Mouse (Mus musculus): ENCODE results near the gene Rbm33. TPM values are rescaled to one million over a fixed set of nuclear protein-coding genes. Genes with fewer than 3 reads are reported as not detected.

Gene Rbm33
- polyA plus RNA-seq, 1 experiment from 2014 or later, result 24.3 TPM

GRCm38 (mm10) chr5:28299346-28299745, 17.6 kb upstream of the Rbm33 start:
- Histone ChIP-seq H3K4me1 (replicated peaks) (no peaks in the 10 kb centered on the region), H3K9ac (replicated peaks) (no peak overlapping the region), H3K27me3 (no peaks in the 10 kb centered on the region), H3K27ac (no peak overlapping the region), H3K36me3 (no peaks in the 10 kb centered on the region), H3K4me3 (replicated peaks) (no peak overlapping the region), H3K9me3 (no peaks in the 10 kb centered on the region), H3K4me2 (replicated peaks) (no peak overlapping the region)
- ATAC-seq, result no peak
- WGBS, result 84% methylated on average over 6 of the region's 6 CpGs

DNA sequence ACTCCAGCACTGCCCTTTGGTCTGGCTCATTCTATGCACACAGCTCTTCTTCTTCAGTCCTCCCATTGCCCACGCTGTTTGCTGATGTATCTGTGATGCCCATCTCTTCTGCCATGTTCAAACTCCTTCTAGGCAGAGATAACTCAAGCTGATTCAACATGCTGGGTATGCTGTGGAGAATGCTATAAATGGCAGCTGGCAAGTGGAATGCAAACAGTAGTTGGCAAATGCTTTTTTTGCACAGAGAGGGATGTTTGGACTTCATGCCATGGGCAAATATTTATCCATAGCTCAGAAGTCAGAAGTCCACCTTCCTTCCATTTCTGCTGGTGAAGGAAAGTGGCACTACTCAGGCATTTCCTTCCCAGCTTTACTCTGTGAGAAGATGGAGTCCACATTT, 14.2 kb upstream of the Rbm33 start:
- no peak overlapping the region for H3K27ac ChIP-seq
- no peak overlapping the region for H3K4me3 ChIP-seq (replicated peaks)
- no peaks in the 10 kb centered on the region for H3K4me1 ChIP-seq (replicated peaks)
- no peaks in the 10 kb centered on the region for H3K36me3 ChIP-seq
- H3K9me3 ChIP-seq, result no peaks in the 10 kb centered on the region
- WGBS, result 80% methylated on average over 1 of the region's 1 CpGs
- H3K4me2 ChIP-seq (replicated peaks), result no peak overlapping the region
- no peak overlapping the region for H3K9ac ChIP-seq (replicated peaks)
- no peaks in the 10 kb centered on the region for H3K27me3 ChIP-seq
- ATAC-seq, result no peak

GRCm38 (mm10) chr5:28304551-28304950, 12.4 kb upstream of the Rbm33 start:
- no peak for ATAC-seq

DNA sequence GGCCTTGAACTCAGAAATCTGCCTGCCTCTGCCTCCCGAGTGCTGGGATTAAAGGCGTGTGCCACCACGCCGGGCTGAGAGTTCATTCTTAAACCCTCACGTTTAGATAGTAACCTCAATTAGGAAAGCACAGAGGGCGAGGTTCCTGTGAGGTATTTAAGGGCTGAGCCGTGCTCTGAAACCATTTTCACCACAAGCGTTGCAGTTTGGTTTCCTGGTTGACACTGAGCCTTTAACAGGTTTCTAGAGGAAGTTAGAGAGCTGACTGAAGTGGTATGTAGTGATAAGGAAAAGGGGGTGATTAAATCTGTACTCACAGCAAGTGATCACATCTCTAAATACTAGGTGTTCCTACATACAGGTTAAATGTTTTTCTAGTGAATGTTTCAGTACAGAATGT, 1.4 kb upstream of the Rbm33 start:
- no peak overlapping the region for H3K4me2 ChIP-seq (replicated peaks)
- H3K4me1 ChIP-seq (replicated peaks), result peaks cover 25% of the 10 kb centered on the region
- no peaks in the 10 kb centered on the region for H3K36me3 ChIP-seq
- H3K27ac ChIP-seq, result no peak overlapping the region
- no peaks in the 10 kb centered on the region for H3K27me3 ChIP-seq
- no peak for ATAC-seq
- no peaks in the 10 kb centered on the region for H3K9me3 ChIP-seq
- WGBS, result 87% methylated on average over 8 of the region's 8 CpGs
- no peak overlapping the region for H3K4me3 ChIP-seq (replicated peaks)
- H3K9ac ChIP-seq (replicated peaks), result no peak overlapping the region

More at GRCm38 (mm10) chr5:28304551-28304950, 12.4 kb upstream of the Rbm33 start:
- H3K4me2 ChIP-seq (replicated peaks), result no peak overlapping the region
- no peak overlapping the region for H3K9ac ChIP-seq (replicated peaks)
- H3K4me3 ChIP-seq (replicated peaks), result no peak overlapping the region
- H3K36me3 ChIP-seq, result no peaks in the 10 kb centered on the region
- H3K27me3 ChIP-seq, result no peaks in the 10 kb centered on the region
- no peaks in the 10 kb centered on the region for H3K4me1 ChIP-seq (replicated peaks)
- no peak overlapping the region for H3K27ac ChIP-seq
- no peaks in the 10 kb centered on the region for H3K9me3 ChIP-seq

- H3K4me3 ChIP-seq (replicated peaks), result peak overlapping the region; percentile 87
- no peaks in the 10 kb centered on the region for H3K36me3 ChIP-seq
- no peaks in the 10 kb centered on the region for H3K9me3 ChIP-seq
- no peak for ATAC-seq
- H3K4me2 ChIP-seq (replicated peaks), result peak overlapping the region; percentile 69
- peak overlapping the region; percentile 100 for H3K27ac ChIP-seq
- H3K27me3 ChIP-seq, result no peaks in the 10 kb centered on the region
- under 1% methylated on average over 14 of the region's 14 CpGs for WGBS
- peaks cover 31% of the 10 kb centered on the region for H3K4me1 ChIP-seq (replicated peaks)
- H3K9ac ChIP-seq (replicated peaks), result peak overlapping the region; percentile 100
Observed at GRCm38 (mm10) chr5:28316151-28316721, 685 bp upstream of the Rbm33 start.

DNA sequence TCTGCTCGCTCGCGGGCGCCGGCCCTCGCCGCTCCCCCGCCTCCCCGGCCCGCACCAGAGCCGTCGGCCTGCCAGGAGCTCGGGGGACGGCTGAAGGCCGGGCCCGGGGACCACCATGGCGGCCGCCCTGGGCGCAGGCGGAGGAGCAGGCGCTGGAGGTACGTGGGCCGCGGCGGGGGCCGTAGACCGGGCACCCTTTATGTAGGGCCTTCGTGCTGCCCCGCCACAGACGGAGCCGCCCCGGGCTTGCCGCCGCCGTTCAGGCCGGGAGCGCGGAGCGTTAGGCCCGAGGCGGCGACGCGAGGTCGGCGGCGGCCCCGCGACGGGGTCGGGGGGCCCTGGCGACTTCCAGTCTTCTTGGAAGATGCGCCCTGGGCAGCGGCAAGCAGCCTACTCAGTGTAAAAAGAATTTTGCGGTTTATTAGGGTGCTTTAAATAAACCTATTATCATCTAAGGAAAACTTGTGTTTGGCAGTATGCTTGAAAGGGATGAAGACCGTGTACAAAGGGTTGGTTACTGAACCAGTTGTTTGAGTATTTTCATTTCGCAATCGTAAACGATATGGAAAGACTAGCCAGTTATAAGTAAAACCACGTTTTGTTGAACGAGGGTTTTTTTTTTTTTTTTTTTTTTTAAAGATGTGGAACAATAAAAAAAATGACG, 464 bp downstream of the Rbm33 start:
- peak overlapping the region; percentile 87 for H3K4me3 ChIP-seq (replicated peaks)
- peak overlapping the region; percentile 69 for H3K4me2 ChIP-seq (replicated peaks)
- peak overlapping the region; percentile 100 for H3K27ac ChIP-seq
- H3K36me3 ChIP-seq, result no peaks in the 10 kb centered on the region
- no peak; the same call in none of the 2 replicates for ATAC-seq
- H3K27me3 ChIP-seq, result no peaks in the 10 kb centered on the region
- under 1% methylated on average over 55 of the region's 62 CpGs for WGBS
- H3K4me1 ChIP-seq (replicated peaks), result peaks cover 35% of the 10 kb centered on the region
- no peaks in the 10 kb centered on the region for H3K9me3 ChIP-seq
- H3K9ac ChIP-seq (replicated peaks), result peak overlapping the region; percentile 100

DNA sequence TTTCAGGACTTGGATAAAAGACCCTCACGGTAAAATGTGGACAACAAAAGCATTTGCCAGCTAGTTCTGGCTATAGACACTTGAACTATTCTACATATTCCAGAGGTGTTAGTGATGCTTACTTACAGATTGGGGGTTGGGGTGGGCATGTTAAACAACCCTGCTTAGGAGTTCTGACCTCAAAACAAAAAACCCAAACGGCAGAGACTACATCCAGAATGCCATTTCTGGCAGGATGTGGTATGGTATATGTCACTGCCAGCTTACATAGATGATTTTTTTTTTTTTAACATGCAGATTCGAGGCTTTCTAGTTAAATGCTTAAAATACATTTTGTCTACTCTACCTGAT, 971 bp downstream of the Rbm33 start:
- Histone ChIP-seq H3K9me3 (no peaks in the 10 kb centered on the region), H3K27ac (peak overlapping the region; percentile 100; the same call in 1 of the 2 replicates)

DNA sequence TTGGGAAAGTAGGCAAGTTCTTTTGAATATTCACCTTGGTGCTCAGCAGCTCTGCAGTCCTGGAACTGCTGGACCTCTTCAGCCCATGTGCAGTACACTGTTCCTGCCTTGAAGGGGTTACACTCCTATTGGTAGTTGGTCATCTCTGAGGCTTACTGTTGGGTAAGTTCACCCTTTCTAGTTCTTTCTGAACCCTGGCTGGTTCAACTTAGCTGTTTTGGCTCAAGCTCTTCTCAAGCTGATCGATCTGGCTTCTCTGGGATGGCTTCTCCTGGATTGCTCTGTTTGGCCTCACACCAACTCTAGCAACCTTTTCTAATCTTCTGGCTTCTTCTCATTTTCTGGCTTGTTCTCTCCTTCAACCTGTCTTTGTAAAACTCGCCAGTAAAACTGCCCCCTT, 1.8 kb downstream of the Rbm33 start:
- no peak overlapping the region for H3K27ac ChIP-seq
- no peak for ATAC-seq
- 55% methylated on average over 2 of the region's 2 CpGs for WGBS
- peaks cover 37% of the 10 kb centered on the region for H3K4me1 ChIP-seq (replicated peaks)
- no peaks in the 10 kb centered on the region for H3K9me3 ChIP-seq
- peak overlapping the region; percentile 87 for H3K4me3 ChIP-seq (replicated peaks)
- H3K4me2 ChIP-seq (replicated peaks), result peak overlapping the region; percentile 69
- peak overlapping the region; percentile 55 for H3K9ac ChIP-seq (replicated peaks)
- no peaks in the 10 kb centered on the region for H3K36me3 ChIP-seq
- no peaks in the 10 kb centered on the region for H3K27me3 ChIP-seq

More for the DNA sequence above, 971 bp downstream of the Rbm33 start:
- Histone ChIP-seq H3K9ac (replicated peaks) (peak overlapping the region; percentile 100), H3K4me1 (replicated peaks) (peaks cover 35% of the 10 kb centered on the region), H3K27me3 (no peaks in the 10 kb centered on the region), H3K36me3 (no peaks in the 10 kb centered on the region), H3K4me2 (replicated peaks) (peak overlapping the region; percentile 69), H3K4me3 (replicated peaks) (peak overlapping the region; percentile 87)
- 11% methylated on average over 3 of the region's 3 CpGs for WGBS
- no peak for ATAC-seq

GRCm38 (mm10) chr5:28321769-28322168, 4.8 kb downstream of the Rbm33 start:
- Histone ChIP-seq H3K4me3 (replicated peaks) (no peak overlapping the region), H3K9ac (replicated peaks) (no peak overlapping the region), H3K4me1 (replicated peaks) (peaks cover 60% of the 10 kb centered on the region), H3K36me3 (no peaks in the 10 kb centered on the region), H3K4me2 (replicated peaks) (no peak overlapping the region), H3K27me3 (no peaks in the 10 kb centered on the region), H3K9me3 (no peaks in the 10 kb centered on the region), H3K27ac (no peak overlapping the region)
- no peak for ATAC-seq
- 92% methylated on average over 1 of the region's 1 CpGs for WGBS

DNA sequence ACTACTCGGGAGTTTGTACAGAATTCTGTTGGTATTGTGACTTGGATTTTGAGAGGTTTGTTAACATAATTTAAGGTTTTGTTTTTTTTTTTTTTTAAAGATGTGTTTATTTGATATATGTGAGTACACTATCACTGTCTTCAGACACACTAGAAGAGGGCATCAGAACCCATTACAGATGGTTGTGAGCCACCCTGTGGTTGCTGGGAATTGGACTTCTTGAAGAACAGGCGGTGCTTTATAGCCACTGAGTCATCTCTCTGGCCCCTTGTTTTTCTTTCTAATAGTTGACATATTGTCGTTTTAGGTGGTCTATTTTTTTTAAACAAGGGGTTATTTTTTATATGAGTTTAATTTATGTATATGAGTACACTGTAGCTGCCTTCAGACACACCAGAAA, 5.3 kb downstream of the Rbm33 start:
- no peaks in the 10 kb centered on the region for H3K36me3 ChIP-seq
- peaks cover 64% of the 10 kb centered on the region for H3K4me1 ChIP-seq (replicated peaks)

DNA sequence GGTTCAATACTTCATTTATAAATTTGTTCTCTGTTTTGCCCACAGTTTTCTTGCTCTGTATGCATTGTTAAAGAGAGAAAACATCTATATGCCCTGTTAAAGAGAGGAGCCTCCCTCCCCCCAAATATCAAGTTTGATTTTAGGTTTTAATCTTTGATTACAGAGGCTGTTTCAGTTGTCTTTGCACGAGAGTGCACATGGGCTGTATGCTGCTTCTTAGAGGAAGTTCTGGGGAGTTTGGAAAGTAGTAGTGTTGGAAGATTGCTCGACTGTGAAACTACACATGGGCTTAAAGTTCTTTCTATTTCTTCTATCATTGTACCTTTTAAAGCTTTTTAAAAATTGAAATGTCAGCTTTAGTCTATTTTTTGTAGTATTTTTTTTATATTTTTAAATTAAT, 6.9 kb downstream of the Rbm33 start:
- peaks cover 63% of the 10 kb centered on the region for H3K4me1 ChIP-seq (replicated peaks)
- 88% methylated on average over 2 of the region's 2 CpGs for WGBS
- H3K4me3 ChIP-seq (replicated peaks), result no peak overlapping the region
- H3K4me2 ChIP-seq (replicated peaks), result no peak overlapping the region
- no peaks in the 10 kb centered on the region for H3K27me3 ChIP-seq
- no peak overlapping the region for H3K9ac ChIP-seq (replicated peaks)
- no peaks in the 10 kb centered on the region for H3K36me3 ChIP-seq
- no peak overlapping the region for H3K27ac ChIP-seq
- H3K9me3 ChIP-seq, result no peaks in the 10 kb centered on the region
- ATAC-seq, result no peak

More for the DNA sequence above, 5.3 kb downstream of the Rbm33 start:
- Histone ChIP-seq H3K4me3 (replicated peaks) (no peak overlapping the region), H3K27ac (no peak overlapping the region), H3K4me2 (replicated peaks) (no peak overlapping the region), H3K9me3 (no peaks in the 10 kb centered on the region), H3K9ac (replicated peaks) (no peak overlapping the region), H3K27me3 (no peaks in the 10 kb centered on the region)
- no peak for ATAC-seq
- 91% methylated on average over 3 of the region's 3 CpGs for WGBS

DNA sequence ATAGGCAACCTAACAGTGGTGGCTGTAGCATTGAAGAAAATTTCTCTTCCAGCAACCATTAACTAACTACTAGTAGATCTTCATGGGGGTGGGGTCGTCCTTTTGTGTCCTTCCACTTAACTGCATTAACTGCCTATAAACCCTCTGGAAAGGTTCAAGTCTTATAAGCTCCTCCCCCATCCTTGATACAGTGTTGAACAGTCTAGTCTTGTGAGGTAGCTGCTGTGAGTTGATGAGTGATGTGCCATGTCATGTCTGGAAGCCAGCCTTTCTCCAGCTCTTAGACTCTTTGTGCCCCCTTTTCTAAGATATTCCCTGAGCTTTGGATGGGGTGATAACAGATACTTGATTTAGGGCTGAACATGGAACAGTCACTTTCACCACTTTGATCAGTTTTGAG, 7.5 kb downstream of the Rbm33 start:
- Histone ChIP-seq H3K9ac (replicated peaks) (no peak overlapping the region), H3K27ac (no peak overlapping the region), H3K27me3 (no peaks in the 10 kb centered on the region), H3K4me1 (replicated peaks) (peaks cover 57% of the 10 kb centered on the region), H3K4me3 (replicated peaks) (no peak overlapping the region), H3K4me2 (replicated peaks) (no peak overlapping the region), H3K36me3 (no peaks in the 10 kb centered on the region), H3K9me3 (no peaks in the 10 kb centered on the region)
- ATAC-seq, result no peak
- 93% methylated on average over 1 of the region's 1 CpGs for WGBS

Measured in midbrain, embryonic 13.5 days (tissue).